Mouse (Mus musculus) liver, postnatal 0 days (tissue): ENCODE data around the gene Ercc8. TPM values are rescaled to one million over a fixed set of nuclear protein-coding genes. Genes with fewer than 3 reads are reported as not detected.

Experiments
- ATAC-seq: fragments of 200-750 bp; cut with Nextera tagmentation; 2 replicates; pipeline ENCODE4 v1.8.0; 2017; ENCODE audit warnings: mild to moderate bottlenecking, moderate library complexity
- DNase-seq: peaks from one replicate; pipeline ENCODE4 v3.0.0-alpha.2; 2016
- H3K27ac ChIP-seq: fragments of 300-500 bp; sonication (generic); 2 replicates; pipeline ENCODE4 v1.5.1; 2014; ENCODE audit warnings: antibody characterized with exemption, moderate library complexity, mild to moderate bottlenecking, low read depth
- H3K27me3 ChIP-seq: fragments of 300-500 bp; sonication (generic); 2 replicates; pipeline ENCODE4 v1.6.1; 2014; ENCODE audit warnings: low read length, control low read depth, mixed read lengths; ENCODE audit not compliant: insufficient read depth
- H3K36me3 ChIP-seq: fragments of 300-500 bp; sonication (generic); replicated peaks from 2 replicates; pipeline ENCODE4 v1.6.1; 2014; ENCODE audit warnings: mild to moderate bottlenecking, control low read depth, low read length, moderate library complexity, mixed read lengths; ENCODE audit not compliant: insufficient read depth
- H3K4me1 ChIP-seq: fragments of 300-500 bp; sonication (generic); 2 replicates; pipeline ENCODE4 v1.6.1; 2014; ENCODE audit warnings: antibody characterized with exemption, mild to moderate bottlenecking, control low read depth; ENCODE audit not compliant: insufficient read depth
- H3K4me2 ChIP-seq: fragments of 300-500 bp; sonication (generic); 2 replicates; pipeline ENCODE4 v1.6.1; 2014; ENCODE audit warnings: low read depth, mild to moderate bottlenecking, low read length, moderate library complexity, mixed read lengths
- H3K4me3 ChIP-seq: fragments of 300-500 bp; sonication (generic); 2 replicates; pipeline ENCODE4 v1.5.1; 2014; ENCODE audit warnings: low read depth, low read length
- H3K9ac ChIP-seq: fragments of 300-500 bp; sonication (generic); replicated peaks from 2 replicates; pipeline ENCODE4 v1.6.1; 2014; ENCODE audit warnings: mild to moderate bottlenecking, moderate library complexity
- H3K9me3 ChIP-seq: fragments of 300-500 bp; sonication (generic); 2 replicates; pipeline ENCODE4 v1.6.1; 2016; ENCODE audit warnings: mild to moderate bottlenecking, control low read depth, low read length, mixed read lengths
- CTCF ChIP-seq: sonication (generic); IDR thresholded peaks from 2 replicates; pipeline ENCODE4 v1.5.1; 2016; ENCODE audit warnings: antibody characterized with exemption, low read depth
- EP300 ChIP-seq: IDR thresholded peaks from 2 replicates; pipeline ENCODE4 v1.6.1; 2016; ENCODE audit warnings: antibody characterized with exemption, low read depth, mild to moderate bottlenecking
- WGBS: fragments of 180-500 bp; shearing (Covaris S2); extraction: QIAGEN DNeasy Blood & Tissue Kit; methylation state at CpG from one replicate; pipeline ENCODE4 v1.1.7; 2014; ENCODE audit not compliant: insufficient replicate concordance; 5-methylcytosine and 5-hydroxymethylcytosine counted together
- polyA plus RNA-seq: library from polyadenylated mRNA; unstranded; fragments of >200 nt; fragmentation: Nextera tagmentation; extraction: Ambion mirVana; gene quantifications from 2 replicates; pipeline ENCODE4 v1.2.1, GENCODE M21; 2015

The Ercc8 gene
- polyA plus RNA-seq, 1 experiment from 2014 or later, result 4.9 TPM

DNA sequence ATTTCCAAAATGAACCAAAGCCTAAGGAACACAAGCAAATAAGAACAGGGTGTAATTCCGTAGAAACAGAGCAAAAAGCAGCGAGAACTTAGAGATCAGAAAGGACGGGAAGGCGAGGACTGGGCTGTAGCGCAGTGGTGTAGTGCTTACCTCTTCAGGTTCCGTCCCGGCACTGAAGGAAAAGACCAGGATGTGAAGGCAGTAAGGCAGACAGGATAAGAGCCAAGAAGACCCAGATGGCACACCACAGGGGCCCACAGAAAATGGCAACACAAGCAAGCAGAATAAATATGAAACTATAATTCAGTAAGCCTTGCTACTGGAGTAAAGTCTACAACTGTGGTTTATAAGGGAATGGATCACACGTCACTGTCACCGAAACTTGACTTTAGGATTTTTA, 5.4 kb downstream of the Ercc8 start:
- Histone ChIP-seq H3K36me3 (peaks cover 5% of the 10 kb centered on the region), H3K27me3 (no peaks in the 10 kb centered on the region), H3K4me1 (peaks cover 5% of the 10 kb centered on the region; the same call in 1 of the 2 replicates), H3K4me3 (no peak overlapping the region), H3K27ac (no peak overlapping the region), H3K9ac (no peak overlapping the region), H3K4me2 (no peak overlapping the region), H3K9me3 (no peaks in the 10 kb centered on the region)
- DNase-seq (no peak), ATAC-seq (no peak)
- TF ChIP-seq CTCF, result no peak
- no peak for TF ChIP-seq EP300
- WGBS, result 89% methylated on average over 9 of the region's 9 CpGs

DNA sequence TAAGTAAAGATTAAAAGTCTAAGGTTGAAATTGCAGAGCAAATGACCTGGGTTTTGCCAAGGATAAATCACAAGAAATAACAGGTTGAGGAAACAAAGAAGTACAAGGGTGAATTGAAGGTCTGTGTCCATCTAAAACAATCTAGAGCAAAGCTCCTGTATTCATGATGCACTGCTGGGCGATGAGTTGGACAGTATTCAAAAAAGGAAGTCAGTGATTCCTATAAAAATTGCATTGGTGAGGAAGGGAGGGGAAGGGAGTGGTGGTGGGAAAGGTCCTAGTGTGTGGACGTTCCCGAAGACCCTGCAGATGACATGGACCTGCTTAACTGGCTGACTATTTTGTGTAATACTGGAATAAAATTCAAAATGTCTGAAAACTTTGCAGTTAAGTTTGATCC, 6.1 kb downstream of the Ercc8 start:
- ATAC-seq, result no peak
- Histone ChIP-seq H3K4me3 (no peak overlapping the region), H3K9ac (no peak overlapping the region), H3K9me3 (no peaks in the 10 kb centered on the region), H3K4me1 (peaks cover 3% of the 10 kb centered on the region; the same call in 1 of the 2 replicates), H3K4me2 (no peak overlapping the region), H3K27ac (no peak overlapping the region), H3K27me3 (no peaks in the 10 kb centered on the region), H3K36me3 (peaks cover 5% of the 10 kb centered on the region)
- DNase-seq, result no peak
- 79% methylated on average over 3 of the region's 3 CpGs for WGBS
- TF ChIP-seq CTCF (no peak), EP300 (no peak)

DNA sequence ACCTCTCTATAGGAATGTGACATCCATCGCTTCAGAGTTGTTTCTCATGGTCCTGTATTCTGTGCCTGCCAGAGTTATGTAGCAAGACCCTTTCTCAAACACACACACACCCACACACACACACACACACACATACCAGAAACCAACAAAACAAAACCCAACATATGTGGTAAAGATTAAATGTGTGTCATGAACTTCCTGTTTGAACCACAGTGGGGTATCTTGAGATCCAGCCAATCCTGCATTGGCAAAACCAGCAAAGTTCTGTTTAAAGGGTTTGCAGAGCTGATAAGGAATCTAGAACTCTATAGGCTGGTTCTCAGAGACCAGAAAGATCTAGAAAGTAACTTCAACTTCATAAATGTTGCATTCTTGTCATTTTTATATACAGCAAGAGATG, 11.5 kb downstream of the Ercc8 start:
- Histone ChIP-seq H3K27me3 (no peaks in the 10 kb centered on the region), H3K4me1 (no peaks in the 10 kb centered on the region), H3K4me3 (no peak overlapping the region), H3K4me2 (no peak overlapping the region), H3K27ac (no peak overlapping the region), H3K9ac (no peak overlapping the region), H3K9me3 (no peaks in the 10 kb centered on the region), H3K36me3 (peaks cover 25% of the 10 kb centered on the region)
- WGBS, result 90% methylated on average over 1 of the region's 1 CpGs
- no peak for ATAC-seq
- TF ChIP-seq CTCF (no peak), EP300 (no peak)
- no peak for DNase-seq

- ATAC-seq (no peak), DNase-seq (no peak)
- Histone ChIP-seq H3K9ac (no peak overlapping the region), H3K36me3 (peaks cover 25% of the 10 kb centered on the region), H3K4me1 (no peaks in the 10 kb centered on the region), H3K27me3 (no peaks in the 10 kb centered on the region), H3K4me3 (no peak overlapping the region), H3K4me2 (no peak overlapping the region), H3K27ac (no peak overlapping the region), H3K9me3 (no peaks in the 10 kb centered on the region)
- no peak for TF ChIP-seq EP300
- TF ChIP-seq CTCF, result no peak
- WGBS, result 80% methylated on average over 8 of the region's 8 CpGs
Measured at GRCm38 (mm10) chr13:108170511-108170910, 12.0 kb downstream of the Ercc8 start.

GRCm38 (mm10) chr13:108179618-108180017, 21.1 kb downstream of the Ercc8 start:
- no peak for ATAC-seq

DNA sequence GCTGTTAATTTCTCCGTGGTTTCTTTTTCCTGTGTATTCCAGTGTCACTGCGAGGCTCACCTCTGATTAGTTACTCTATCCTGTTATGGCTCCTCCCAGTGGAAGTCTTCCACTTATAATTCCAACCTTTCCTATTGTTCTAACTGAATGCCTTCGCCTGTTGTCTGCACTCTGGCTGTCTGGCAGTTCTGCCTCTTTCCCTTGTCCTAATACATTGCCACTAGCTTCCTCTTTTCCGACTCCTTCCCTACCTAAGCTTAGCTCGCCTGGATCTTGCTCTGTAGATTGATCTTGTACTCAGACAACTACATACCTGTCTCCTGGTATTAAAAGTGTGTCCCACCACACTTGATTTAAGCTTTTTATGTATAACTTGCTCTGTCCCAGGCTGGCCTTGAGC, 22.3 kb downstream of the Ercc8 start:
- ATAC-seq, result no peak
- no peaks in the 10 kb centered on the region for H3K9me3 ChIP-seq
- H3K4me1 ChIP-seq, result no peaks in the 10 kb centered on the region
- no peak overlapping the region for H3K9ac ChIP-seq
- H3K27me3 ChIP-seq, result no peaks in the 10 kb centered on the region
- peaks cover 25% of the 10 kb centered on the region for H3K36me3 ChIP-seq
- DNase-seq, result no peak
- WGBS, result 59% methylated on average over 5 of the region's 5 CpGs
- no peak overlapping the region for H3K27ac ChIP-seq
- TF ChIP-seq EP300 (no peak), CTCF (no peak)
- H3K4me2 ChIP-seq, result no peak overlapping the region
- H3K4me3 ChIP-seq, result no peak overlapping the region

More at GRCm38 (mm10) chr13:108179618-108180017, 21.1 kb downstream of the Ercc8 start:
- H3K9me3 ChIP-seq, result no peaks in the 10 kb centered on the region
- TF ChIP-seq EP300, result no peak
- TF ChIP-seq CTCF, result no peak
- no peak for DNase-seq
- no peak overlapping the region for H3K4me3 ChIP-seq
- no peaks in the 10 kb centered on the region for H3K4me1 ChIP-seq
- no peak overlapping the region for H3K4me2 ChIP-seq
- H3K27ac ChIP-seq, result no peak overlapping the region
- peaks cover 20% of the 10 kb centered on the region for H3K36me3 ChIP-seq
- no peak overlapping the region for H3K9ac ChIP-seq
- WGBS, result 51% methylated on average over 8 of the region's 8 CpGs
- no peaks in the 10 kb centered on the region for H3K27me3 ChIP-seq

GRCm38 (mm10) chr13:108184743-108185255, 26.3 kb downstream of the Ercc8 start:
- no peak overlapping the region for H3K27ac ChIP-seq
- H3K9me3 ChIP-seq, result no peaks in the 10 kb centered on the region
- no peak overlapping the region for H3K4me2 ChIP-seq
- H3K36me3 ChIP-seq, result peaks cover 23% of the 10 kb centered on the region
- TF ChIP-seq EP300, result no peak
- no peak for TF ChIP-seq CTCF
- H3K9ac ChIP-seq, result no peak overlapping the region
- ATAC-seq (no peak), DNase-seq (no peak)
- H3K4me3 ChIP-seq, result no peak overlapping the region
- H3K27me3 ChIP-seq, result no peaks in the 10 kb centered on the region
- no peaks in the 10 kb centered on the region for H3K4me1 ChIP-seq
